Mouse (Mus musculus): ENCODE measurements around the gene H2afj. TPM values are rescaled to one million over a fixed set of nuclear protein-coding genes. Genes with fewer than 3 reads are reported as not detected.
"Not testable (repeated sequence)": the region's sequence is repeated elsewhere in the genome, so short reads cannot be mapped to it uniquely, and the experiment has no call there.

Gene H2afj
- polyA plus RNA-seq, 1 experiment from 2014 or later, result 121 TPM

- Histone ChIP-seq H3K36me3 (no peaks in the 10 kb centered on the region), H3K4me2 (no peak overlapping the region), H3K4me3 (no peak overlapping the region), H3K9me3 (no peaks in the 10 kb centered on the region), H3K27me3 (no peaks in the 10 kb centered on the region), H3K9ac (no peak overlapping the region), H3K4me1 (peaks cover 18% of the 10 kb centered on the region), H3K27ac (no peak overlapping the region)
- ATAC-seq (ENCODE audit: borderline replicate concordance, extremely low read depth, low FRiP score, low TSS enrichment), result no peak
- WGBS, result 42% methylated on average over 1 of the region's 1 CpGs
Measured at GRCm38 (mm10) chr6:136795110-136795509, 12.9 kb upstream of the H2afj start.

GRCm38 (mm10) chr6:136795850-136796249, 12.2 kb upstream of the H2afj start:
- Histone ChIP-seq H3K27me3 (no peaks in the 10 kb centered on the region), H3K4me3 (no peak overlapping the region), H3K9ac (no peak overlapping the region), H3K9me3 (no peaks in the 10 kb centered on the region), H3K36me3 (no peaks in the 10 kb centered on the region), H3K27ac (no peak overlapping the region), H3K4me1 (peaks cover 18% of the 10 kb centered on the region), H3K4me2 (no peak overlapping the region)
- WGBS, result 55% methylated on average over 6 of the region's 6 CpGs
- no peak for ATAC-seq (ENCODE audit: borderline replicate concordance, extremely low read depth, low FRiP score, low TSS enrichment)

GRCm38 (mm10) chr6:136797874-136798693, 10.0 kb upstream of the H2afj start:
- not testable (repeated sequence) for H3K4me3 ChIP-seq; H3K36me3 ChIP-seq; H3K9me3 ChIP-seq; H3K4me2 ChIP-seq; H3K27ac ChIP-seq; H3K9ac ChIP-seq; H3K27me3 ChIP-seq; ATAC-seq (ENCODE audit: borderline replicate concordance, extremely low read depth, low FRiP score, low TSS enrichment)
- peaks cover 14% of the 10 kb centered on the region for H3K4me1 ChIP-seq
- WGBS, result 78% methylated on average over 3 of the region's 3 CpGs

GRCm38 (mm10) chr6:136800710-136801109, 7.3 kb upstream of the H2afj start:
- 77% methylated on average over 8 of the region's 8 CpGs for WGBS
- Histone ChIP-seq H3K36me3 (no peaks in the 10 kb centered on the region), H3K4me2 (no peak overlapping the region), H3K9me3 (no peaks in the 10 kb centered on the region), H3K4me1 (peaks cover 18% of the 10 kb centered on the region), H3K27me3 (no peaks in the 10 kb centered on the region), H3K27ac (no peak overlapping the region), H3K4me3 (no peak overlapping the region), H3K9ac (no peak overlapping the region)
- no peak for ATAC-seq (ENCODE audit: borderline replicate concordance, extremely low read depth, low FRiP score, low TSS enrichment)

- Histone ChIP-seq H3K4me2 (no peak overlapping the region), H3K4me1 (peaks cover 18% of the 10 kb centered on the region), H3K9ac (no peak overlapping the region), H3K4me3 (no peak overlapping the region), H3K27ac (no peak overlapping the region), H3K27me3 (no peaks in the 10 kb centered on the region), H3K36me3 (no peaks in the 10 kb centered on the region), H3K9me3 (no peaks in the 10 kb centered on the region)
- ATAC-seq (ENCODE audit: borderline replicate concordance, extremely low read depth, low FRiP score, low TSS enrichment), result no peak
- 63% methylated on average over 6 of the region's 6 CpGs for WGBS
Measured at GRCm38 (mm10) chr6:136801274-136801673, 6.8 kb upstream of the H2afj start.

- Histone ChIP-seq H3K36me3 (no peaks in the 10 kb centered on the region), H3K4me1 (peaks cover 27% of the 10 kb centered on the region), H3K4me2 (peak overlapping the region; percentile 85), H3K9me3 (no peaks in the 10 kb centered on the region), H3K27me3 (no peaks in the 10 kb centered on the region), H3K9ac (peak overlapping the region; percentile 91), H3K4me3 (peak overlapping the region; percentile 74), H3K27ac (peak overlapping the region; percentile 100)
- 9% methylated on average over 12 of the region's 12 CpGs for WGBS
- no peak for ATAC-seq (ENCODE audit: borderline replicate concordance, extremely low read depth, low FRiP score, low TSS enrichment)
Measured at GRCm38 (mm10) chr6:136803093-136803738, 4.8 kb upstream of the H2afj start.

- WGBS, result under 1% methylated on average over 50 of the region's 50 CpGs
- Histone ChIP-seq H3K36me3 (no peaks in the 10 kb centered on the region), H3K4me2 (peak within 1 kb of the TSS; percentile 85), H3K4me3 (peak within 1 kb of the TSS; percentile 74), H3K27me3 (no peaks in the 10 kb centered on the region), H3K4me1 (peaks cover 27% of the 10 kb centered on the region), H3K27ac (peak within 1 kb of the TSS; percentile 100), H3K9ac (peak within 1 kb of the TSS; percentile 91), H3K9me3 (no peaks in the 10 kb centered on the region)
- peak; percentile 75 for ATAC-seq (ENCODE audit: borderline replicate concordance, extremely low read depth, low FRiP score, low TSS enrichment)
Measured at GRCm38 (mm10) chr6:136803739-136804633, 4.1 kb upstream of the H2afj start, which contains the start of gene Hist4h4. Hist4h4 (minus strand) TSS chr6:136804415.

GRCm38 (mm10) chr6:136804705-136805408, 3.2 kb upstream of the H2afj start:
- Histone ChIP-seq H3K9me3 (no peaks in the 10 kb centered on the region), H3K4me1 (peaks cover 34% of the 10 kb centered on the region), H3K27me3 (no peaks in the 10 kb centered on the region), H3K4me3 (peak overlapping the region; percentile 74), H3K27ac (peak overlapping the region; percentile 100), H3K9ac (peak overlapping the region; percentile 20; the same call in 1 of the 2 replicates), H3K4me2 (peak overlapping the region; percentile 85), H3K36me3 (no peaks in the 10 kb centered on the region)
- 25% methylated on average over 9 of the region's 9 CpGs for WGBS
- ATAC-seq (ENCODE audit: borderline replicate concordance, extremely low read depth, low FRiP score, low TSS enrichment), result no peak

GRCm38 (mm10) chr6:136805409-136805775, 2.7 kb upstream of the H2afj start:
- H3K4me2 ChIP-seq, result no peak overlapping the region
- 78% methylated on average over 1 of the region's 1 CpGs for WGBS
- peaks cover 39% of the 10 kb centered on the region for H3K4me1 ChIP-seq
- no peak overlapping the region for H3K4me3 ChIP-seq
- no peak overlapping the region for H3K9ac ChIP-seq
- no peaks in the 10 kb centered on the region for H3K36me3 ChIP-seq
- no peaks in the 10 kb centered on the region for H3K27me3 ChIP-seq
- ATAC-seq (ENCODE audit: borderline replicate concordance, extremely low read depth, low FRiP score, low TSS enrichment), result no peak
- H3K27ac ChIP-seq, result peak overlapping the region; percentile 100; the same call in 1 of the 2 replicates
- H3K9me3 ChIP-seq, result no peaks in the 10 kb centered on the region

GRCm38 (mm10) chr6:136806819-136807218, 1.2 kb upstream of the H2afj start:
- peak overlapping the region; percentile 100 for H3K27ac ChIP-seq
- no peak overlapping the region for H3K4me3 ChIP-seq
- H3K27me3 ChIP-seq, result no peaks in the 10 kb centered on the region
- 61% methylated on average over 5 of the region's 5 CpGs for WGBS
- peak overlapping the region; percentile 67 for H3K4me2 ChIP-seq
- H3K9me3 ChIP-seq, result no peaks in the 10 kb centered on the region
- H3K9ac ChIP-seq, result 0 out of 2 replicates have a peak overlapping the region, but pooled peaks have one; percentile 34
- ATAC-seq (ENCODE audit: borderline replicate concordance, extremely low read depth, low FRiP score, low TSS enrichment), result no peak
- peaks cover 5% of the 10 kb centered on the region for H3K36me3 ChIP-seq
- H3K4me1 ChIP-seq, result peaks cover 39% of the 10 kb centered on the region

- Histone ChIP-seq H3K4me1 (peaks cover 39% of the 10 kb centered on the region), H3K9ac (peak overlapping the region; percentile 34; the same call in 1 of the 2 replicates), H3K4me2 (peak overlapping the region; percentile 67), H3K27ac (peak overlapping the region; percentile 100), H3K27me3 (no peaks in the 10 kb centered on the region), H3K4me3 (peak overlapping the region; percentile 89), H3K9me3 (no peaks in the 10 kb centered on the region), H3K36me3 (peaks cover 12% of the 10 kb centered on the region)
- WGBS, result 36% methylated on average over 18 of the region's 18 CpGs
- no peak for ATAC-seq (ENCODE audit: borderline replicate concordance, extremely low read depth, low FRiP score, low TSS enrichment)
Measured at GRCm38 (mm10) chr6:136807395-136808013, 540 bp upstream of the H2afj start.
